Mouse (Mus musculus) megakaryocyte, adult 5-6 weeks (primary cell): Measurements from ENCODE around the gene Axin1. TPM values are rescaled to one million over a fixed set of nuclear protein-coding genes. Genes with fewer than 3 reads are reported as not detected.

Experiments
- ATAC-seq: 2 replicates; pipeline ENCODE4 v1.8.0; 2016; ENCODE audit warnings: mild to moderate bottlenecking, inconsistent platforms; ENCODE audit not compliant: poor library complexity, severe bottlenecking
- total RNA-seq, 2 experiments: library from RNA; stranded (forward) in 1 of 2; stranded (reverse) in 1 of 2; fragments of 153-499, 151-499 nt in 1 of 2; fragments of 221-1000, 200-1000 nt in 1 of 2; gene quantifications; 2 replicates each; pipeline versions ENCODE4 v1.2.3 to v1.2.4; 2015 to 2017

Axin1 gene
- total RNA-seq, 2 experiments from 2014 or later, result 24.2 to 255 TPM

DNA sequence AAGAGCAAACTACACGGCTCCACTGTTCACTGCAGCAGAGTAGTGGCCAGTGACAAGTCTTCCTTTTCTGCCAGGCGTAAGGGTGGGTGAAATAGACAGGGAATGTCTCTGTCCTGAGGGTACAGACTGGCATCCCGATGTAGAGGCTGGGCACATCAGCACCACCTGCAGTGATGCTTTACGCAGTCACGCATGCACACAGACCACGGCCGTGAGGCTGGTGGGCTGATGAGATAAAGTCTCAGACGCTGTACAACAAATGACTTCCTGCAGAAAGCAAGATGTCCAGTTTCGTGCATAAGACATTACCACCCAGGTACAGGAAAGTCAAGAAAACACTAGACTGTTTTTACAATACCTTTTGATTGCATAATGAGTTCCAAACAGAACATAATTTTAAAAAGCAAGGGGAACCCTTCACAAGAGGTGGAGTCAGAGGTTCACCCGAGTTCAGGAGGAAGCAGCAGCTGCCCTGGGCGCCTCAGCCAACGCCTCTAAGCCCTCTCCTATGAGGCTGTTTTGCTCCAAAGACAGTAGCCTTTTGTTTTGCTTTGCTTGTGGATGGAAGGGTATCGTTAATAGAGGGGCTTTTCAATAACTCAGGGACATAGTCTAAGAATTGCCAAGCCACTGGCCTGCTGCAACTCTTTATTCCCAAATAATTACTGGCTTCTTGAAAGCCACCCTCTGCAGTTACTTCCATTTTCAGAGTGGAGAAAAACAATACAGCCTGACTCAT lies 96.8 kb downstream of the Axin1 start:
- ATAC-seq, result peak; percentile 39; the same call in 1 of the 2 replicates

DNA sequence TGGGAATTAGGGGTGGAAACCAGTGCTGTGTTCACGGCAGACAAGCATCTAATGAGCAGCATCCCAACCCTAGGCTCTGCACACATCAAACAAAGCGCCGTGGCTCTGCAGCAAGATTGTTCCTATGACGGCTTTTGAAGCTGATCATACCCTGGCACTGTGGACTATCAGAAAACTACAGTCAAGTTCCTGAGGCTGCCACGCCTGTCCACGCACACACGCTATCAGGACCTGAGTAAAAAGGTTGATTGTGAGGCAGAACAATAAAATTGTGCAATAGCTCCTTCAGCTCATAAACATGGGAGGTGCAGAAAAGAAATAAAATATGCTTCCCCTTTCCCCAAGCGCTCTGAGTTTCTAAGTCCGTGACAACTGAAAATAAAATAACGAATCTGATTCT lies 99.2 kb downstream of the Axin1 start:
- ATAC-seq, result peak; percentile 33; the same call in 1 of the 2 replicates

GRCm38 (mm10) chr17:26239551-26239950 lies 101.1 kb downstream of the Axin1 start:
- no peak for ATAC-seq

DNA sequence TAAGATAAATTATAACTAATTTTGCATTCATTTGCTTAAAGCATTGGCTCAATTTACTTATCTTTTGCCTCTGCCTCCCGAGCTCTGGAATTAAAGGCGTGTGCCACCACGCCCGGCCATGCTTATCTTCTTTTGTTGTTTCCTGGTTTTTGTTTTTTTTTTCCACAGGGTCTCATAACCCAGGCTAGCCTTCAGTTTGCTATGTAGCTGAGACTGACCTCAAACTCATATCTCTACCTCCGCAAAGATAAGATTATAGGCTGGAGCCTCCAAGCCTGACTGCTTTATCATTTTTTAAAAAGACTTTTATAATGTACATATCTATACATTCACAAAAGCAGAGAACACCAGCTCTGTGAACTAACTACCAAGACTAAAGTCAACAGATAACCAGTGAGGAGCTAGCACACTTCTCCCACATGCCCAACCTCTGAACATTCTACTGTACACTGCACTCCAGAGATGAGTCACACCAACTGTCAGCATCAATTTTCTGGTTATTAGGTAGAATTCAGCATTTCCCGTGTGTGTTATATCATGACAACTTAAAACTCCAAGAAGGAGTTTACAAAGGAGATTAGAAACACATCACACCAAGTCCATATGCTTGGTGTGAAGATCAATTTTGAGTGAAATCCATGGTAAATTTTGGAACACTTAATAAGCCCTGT lies 101.8 kb downstream of the Axin1 start:
- no peak for ATAC-seq

- no peak for ATAC-seq
Measured at GRCm38 (mm10) chr17:26240990-26241389, 102.5 kb downstream of the Axin1 start.

DNA sequence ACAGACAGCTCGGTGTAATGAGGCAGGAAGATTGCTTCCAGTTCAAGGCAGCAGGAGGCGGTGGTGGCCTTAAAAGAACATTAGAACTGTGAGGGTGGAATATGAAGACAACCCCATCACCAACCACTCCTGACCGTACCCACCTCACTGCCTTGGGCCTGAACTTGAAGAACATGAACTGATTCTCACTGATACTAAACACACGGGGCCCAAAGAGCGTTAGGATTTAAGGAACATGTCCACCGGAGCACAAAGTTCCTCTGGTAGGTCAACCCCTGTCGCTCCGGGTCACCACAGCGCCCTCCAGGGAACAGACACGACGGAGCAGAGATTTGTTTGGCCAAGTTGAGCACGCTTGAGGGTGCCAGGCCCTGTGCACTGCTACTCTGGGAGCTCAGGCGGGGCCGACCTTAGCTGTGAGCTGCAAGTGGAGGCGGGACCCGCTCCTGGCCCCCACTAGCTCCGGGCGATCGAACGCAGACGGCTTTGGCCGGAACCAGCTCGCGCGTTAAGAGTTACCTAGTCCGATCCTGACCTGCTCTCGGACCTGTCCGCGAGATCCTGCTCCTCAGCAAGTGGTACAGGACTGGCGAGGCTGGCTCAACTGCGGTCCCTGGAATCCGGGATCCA lies 105.1 kb downstream of the Axin1 start:
- peak; percentile 68 for ATAC-seq

GRCm38 (mm10) chr17:26244101-26244841 lies 105.8 kb downstream of the Axin1 start, which contains the start of gene Fam234a:
Gene Fam234a, minus strand, starts transcription at chr17:26244242.
- peak; percentile 95 for ATAC-seq

Other genes with a start within 250 kb of the Axin1 start
- 7.9 and 12.8 TPM in 2 replicates for gene Rab40c, start 219.0 kb upstream of the Axin1 start, total RNA-seq (2015)
- 9.1 and 16.1 TPM in 2 replicates for gene Rab40c, start 219.0 kb upstream of the Axin1 start, total RNA-seq (2017)
- 44.2 and 45.2 TPM in 2 replicates for gene Pigq, start 193.8 kb upstream of the Axin1 start, total RNA-seq (2015)
- gene Pigq, start 193.8 kb upstream of the Axin1 start, total RNA-seq (2017), result 33.8 and 36.5 TPM in 2 replicates
- not detected in 2 replicates for gene Nhlrc4, start 193.7 kb upstream of the Axin1 start, total RNA-seq (2015)
- not detected in 2 replicates for gene Nhlrc4, start 193.7 kb upstream of the Axin1 start, total RNA-seq (2017)
- gene A930017K11Rik, start 186.1 kb upstream of the Axin1 start, total RNA-seq (2015), result not detected in 2 replicates
- gene A930017K11Rik, start 186.1 kb upstream of the Axin1 start, total RNA-seq (2017), result not detected in 2 replicates
- 9.1 and 10.4 TPM in 2 replicates for gene Capn15, start 152.9 kb upstream of the Axin1 start, total RNA-seq (2015)
- 3.5 and 3.7 TPM in 2 replicates for gene Capn15, start 152.9 kb upstream of the Axin1 start, total RNA-seq (2017)
- 0.71 and 1.3 TPM in 2 replicates for gene Rab11fip3, start 69.1 kb upstream of the Axin1 start, total RNA-seq (2015)
- gene Rab11fip3, start 69.1 kb upstream of the Axin1 start, total RNA-seq (2017), result 0.70 and 2.5 TPM in 2 replicates
- 4.8 and 5.0 TPM in 2 replicates for gene Decr2, start 48.4 kb upstream of the Axin1 start, total RNA-seq (2015)
- gene Decr2, start 48.4 kb upstream of the Axin1 start, total RNA-seq (2017), result 11.9 and 13.3 TPM in 2 replicates
- gene Nme4, start 43.1 kb upstream of the Axin1 start, total RNA-seq (2015), result 2.3 and 3.5 TPM in 2 replicates
- 4.2 and 8.2 TPM in 2 replicates for gene Nme4, start 43.1 kb upstream of the Axin1 start, total RNA-seq (2017)
- 13.1 and 20.1 TPM in 2 replicates for gene Tmem8, start 25.4 kb upstream of the Axin1 start, total RNA-seq (2015)
- gene Tmem8, start 25.4 kb upstream of the Axin1 start, total RNA-seq (2017), result 11.6 and 14.8 TPM in 2 replicates
- 74.1 and 78.0 TPM in 2 replicates for gene Mrpl28, start 15.2 kb upstream of the Axin1 start, total RNA-seq (2015)
- gene Mrpl28, start 15.2 kb upstream of the Axin1 start, total RNA-seq (2017), result 35.1 and 35.4 TPM in 2 replicates
- gene Pdia2, start 60.4 kb downstream of the Axin1 start, total RNA-seq (2015), result 0.60 and 4.2 TPM in 2 replicates
- 0.28 and 0.55 TPM in 2 replicates for gene Pdia2, start 60.4 kb downstream of the Axin1 start, total RNA-seq (2017)
- not detected in 2 replicates for gene Rgs11, start 64.3 kb downstream of the Axin1 start, total RNA-seq (2015)
- 0.55 TPM in 1 of 2 replicates, not detected in the other for gene Rgs11, start 64.3 kb downstream of the Axin1 start, total RNA-seq (2017)
- not detected in 2 replicates for gene Arhgdig, start 69.1 kb downstream of the Axin1 start, total RNA-seq (2015)
- not detected in 2 replicates for gene Arhgdig, start 69.1 kb downstream of the Axin1 start, total RNA-seq (2017)
- 24.5 and 28.1 TPM in 2 replicates for gene Fam234a, start 105.6 kb downstream of the Axin1 start, total RNA-seq (2015)
- 27.7 and 28.6 TPM in 2 replicates for gene Fam234a, start 105.6 kb downstream of the Axin1 start, total RNA-seq (2017)
- gene Luc7l, start 114.2 kb downstream of the Axin1 start, total RNA-seq (2015), result 29.9 and 36.5 TPM in 2 replicates
- gene Luc7l, start 114.2 kb downstream of the Axin1 start, total RNA-seq (2017), result 50.6 and 52.7 TPM in 2 replicates